Mouse (Mus musculus): Measurements from ENCODE around the gene Nkg7.

Nkg7 gene

GRCm38 (mm10) chr7:43443917-43444293 lies 7.0 kb downstream of the Nkg7 start, which contains the start of the genes Etfb and Gm45233:
Gene Etfb (plus strand): TSS chr7:43444083.
Gene Gm45233 (plus strand): TSS chr7:43444128.
- DNase-seq (ENCODE audit: extremely low read depth, insufficient read length, low spot score): peak; percentile 92

GRCm38 (mm10) chr7:43447801-43448200 lies 10.9 kb downstream of the Nkg7 start:
- no peak for DNase-seq (ENCODE audit: extremely low read depth, insufficient read length, low spot score)

GRCm38 (mm10) chr7:43448246-43448645 lies 11.4 kb downstream of the Nkg7 start:
- no peak for DNase-seq (ENCODE audit: extremely low read depth, insufficient read length, low spot score)

GRCm38 (mm10) chr7:43449811-43450210 lies 12.9 kb downstream of the Nkg7 start:
- no peak for DNase-seq (ENCODE audit: extremely low read depth, insufficient read length, low spot score)

GRCm38 (mm10) chr7:43451726-43452125 lies 14.9 kb downstream of the Nkg7 start:
- DNase-seq (ENCODE audit: extremely low read depth, insufficient read length, low spot score): no peak

GRCm38 (mm10) chr7:43452609-43453008 lies 15.7 kb downstream of the Nkg7 start:
- no peak for DNase-seq (ENCODE audit: extremely low read depth, insufficient read length, low spot score)

- no peak for DNase-seq (ENCODE audit: extremely low read depth, insufficient read length, low spot score)
Observed at GRCm38 (mm10) chr7:43453599-43454355, 16.9 kb downstream of the Nkg7 start.

GRCm38 (mm10) chr7:43454371-43454770 lies 17.5 kb downstream of the Nkg7 start:
- no peak for DNase-seq (ENCODE audit: extremely low read depth, insufficient read length, low spot score)

GRCm38 (mm10) chr7:43462851-43463250 lies 26.0 kb downstream of the Nkg7 start, which contains the start of gene Vsig10l:
Gene Vsig10l (plus strand): TSS chr7:43463151.
- no peak for DNase-seq (ENCODE audit: extremely low read depth, insufficient read length, low spot score)

GRCm38 (mm10) chr7:43463976-43464375 lies 27.1 kb downstream of the Nkg7 start:
- DNase-seq (ENCODE audit: extremely low read depth, insufficient read length, low spot score): no peak

- no peak for DNase-seq (ENCODE audit: extremely low read depth, insufficient read length, low spot score)
Observed at GRCm38 (mm10) chr7:43464864-43465343, 28.0 kb downstream of the Nkg7 start.

- no peak for DNase-seq (ENCODE audit: extremely low read depth, insufficient read length, low spot score)
Observed at GRCm38 (mm10) chr7:43465344-43466098, 28.6 kb downstream of the Nkg7 start.

- DNase-seq (ENCODE audit: extremely low read depth, insufficient read length, low spot score): peak; percentile 69
Observed at GRCm38 (mm10) chr7:43466099-43466694, 29.3 kb downstream of the Nkg7 start.

- DNase-seq (ENCODE audit: extremely low read depth, insufficient read length, low spot score): no peak
Observed at GRCm38 (mm10) chr7:43470373-43470772, 33.5 kb downstream of the Nkg7 start.

GRCm38 (mm10) chr7:43475706-43476105 lies 38.8 kb downstream of the Nkg7 start:
- DNase-seq (ENCODE audit: extremely low read depth, insufficient read length, low spot score): no peak

- DNase-seq (ENCODE audit: extremely low read depth, insufficient read length, low spot score): no peak
Observed at GRCm38 (mm10) chr7:43476376-43476775, 39.5 kb downstream of the Nkg7 start.

- DNase-seq (ENCODE audit: extremely low read depth, insufficient read length, low spot score): peak; percentile 30
Observed at GRCm38 (mm10) chr7:43481191-43481590, 44.3 kb downstream of the Nkg7 start.

GRCm38 (mm10) chr7:43482090-43482716 lies 45.3 kb downstream of the Nkg7 start:
- DNase-seq (ENCODE audit: extremely low read depth, insufficient read length, low spot score): no peak

- DNase-seq (ENCODE audit: extremely low read depth, insufficient read length, low spot score): no peak
Observed at GRCm38 (mm10) chr7:43483236-43483635, 46.4 kb downstream of the Nkg7 start.
